Mouse (Mus musculus) adrenal gland, postnatal 14 days (tissue): Measurements from ENCODE around the gene Lrp1. TPM values are rescaled to one million over a fixed set of nuclear protein-coding genes. Genes with fewer than 3 reads are reported as not detected.

Experiments
- DNase-seq: peaks from one replicate; pipeline ENCODE4 v3.0.0; 2021; ENCODE audit warnings: mixed read lengths
- total RNA-seq: library from RNA; stranded (reverse); gene quantifications from 2 replicates; pipeline ENCODE4 v1.2.3, GENCODE M21; 2021

Gene Lrp1
- total RNA-seq, 1 experiment from 2014 or later = 201 TPM

DNA sequence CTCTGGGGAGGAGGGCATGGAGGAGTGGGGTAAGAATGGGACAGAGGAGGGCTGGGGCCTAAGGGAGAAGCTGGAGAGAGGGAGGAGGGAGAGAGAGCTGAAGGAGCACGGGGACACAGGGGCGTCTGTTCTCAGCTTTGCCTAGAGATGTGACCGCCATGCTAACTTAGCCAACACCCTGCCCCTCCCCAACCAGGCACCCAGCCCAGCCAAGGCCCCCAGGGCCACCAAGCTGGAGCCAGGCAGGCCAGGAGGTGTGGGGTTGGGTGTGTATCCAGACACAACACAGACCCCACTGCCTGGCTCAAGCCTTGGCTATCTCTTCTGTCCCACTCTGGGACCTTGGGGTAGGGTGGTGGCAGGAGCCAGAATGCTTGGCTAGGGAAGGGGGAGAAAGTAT is 5.4 kb downstream of the Lrp1 start:
- DNase-seq = peak; percentile 68

DNA sequence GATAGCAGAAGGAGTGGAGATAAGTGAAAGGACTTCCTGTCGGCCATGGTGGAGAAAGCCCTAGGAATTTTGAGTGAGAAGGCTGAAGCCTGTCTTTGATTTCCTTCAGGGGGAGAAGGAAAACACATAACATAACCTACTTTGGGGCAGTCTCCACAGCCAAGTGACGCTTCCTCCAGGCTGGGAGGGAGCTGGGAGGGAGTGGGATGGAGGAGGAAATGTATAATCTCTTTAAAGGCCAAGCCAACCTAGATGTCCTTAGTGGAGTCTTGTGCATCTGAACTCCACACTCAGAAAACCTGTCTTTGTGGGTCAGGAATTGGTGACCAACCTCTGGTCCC is 5.9 kb downstream of the Lrp1 start:
- no peak for DNase-seq

- DNase-seq = no peak
These were observed 6.5 kb downstream of the Lrp1 start for GRCm38 (mm10) chr10:127614236-127615033.

DNA sequence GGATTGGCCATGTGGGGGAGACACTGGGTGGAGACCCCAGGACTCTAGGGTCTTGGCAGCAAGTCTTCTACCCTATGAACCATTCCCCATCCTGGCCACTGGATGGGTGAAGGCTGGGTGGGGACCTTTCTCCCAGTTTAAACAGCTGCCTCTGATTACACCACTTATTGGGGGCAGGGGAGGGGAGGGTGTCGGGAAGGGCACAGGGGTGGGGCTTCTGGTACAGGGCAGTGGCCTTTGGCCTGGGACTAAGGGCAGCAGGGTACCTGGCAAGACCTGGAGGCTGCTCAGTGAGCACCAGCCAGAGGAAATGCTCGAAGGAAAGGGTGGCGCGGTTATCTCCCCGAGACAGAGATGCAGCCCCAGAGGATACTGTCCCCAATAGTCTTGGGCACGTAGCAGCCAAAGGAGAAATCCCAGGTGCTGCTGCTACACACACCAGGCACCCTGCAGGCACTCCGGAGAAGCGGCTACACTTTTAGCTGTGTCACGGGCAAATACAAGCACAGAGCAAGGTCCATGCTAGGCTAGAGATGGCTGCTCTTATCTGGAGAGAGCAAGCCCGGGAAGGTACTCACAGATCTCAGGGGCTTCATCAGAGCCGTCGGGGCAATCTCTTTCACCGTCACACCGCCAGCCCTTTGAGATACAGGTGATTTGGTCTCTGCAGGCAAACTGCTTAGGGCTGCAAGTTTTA is 8.7 kb downstream of the Lrp1 start:
- no peak for DNase-seq

DNA sequence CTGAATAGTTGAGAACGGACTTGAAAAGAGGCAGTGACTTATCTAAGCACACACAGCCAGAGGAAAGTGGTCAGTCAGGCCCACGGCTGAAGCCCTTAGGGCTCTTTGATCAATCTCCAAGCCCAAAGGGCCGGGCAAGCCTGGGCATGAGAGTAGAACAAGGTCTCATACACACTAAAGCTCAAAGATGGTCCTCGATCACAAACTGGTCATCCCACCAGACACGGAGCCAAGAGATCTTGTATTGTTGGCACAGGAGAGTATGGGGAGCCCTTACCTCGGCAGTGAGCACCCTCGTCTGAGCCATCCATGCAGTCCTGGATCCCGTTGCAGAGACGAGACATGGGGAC is 10.9 kb downstream of the Lrp1 start:
- no peak for DNase-seq

DNA sequence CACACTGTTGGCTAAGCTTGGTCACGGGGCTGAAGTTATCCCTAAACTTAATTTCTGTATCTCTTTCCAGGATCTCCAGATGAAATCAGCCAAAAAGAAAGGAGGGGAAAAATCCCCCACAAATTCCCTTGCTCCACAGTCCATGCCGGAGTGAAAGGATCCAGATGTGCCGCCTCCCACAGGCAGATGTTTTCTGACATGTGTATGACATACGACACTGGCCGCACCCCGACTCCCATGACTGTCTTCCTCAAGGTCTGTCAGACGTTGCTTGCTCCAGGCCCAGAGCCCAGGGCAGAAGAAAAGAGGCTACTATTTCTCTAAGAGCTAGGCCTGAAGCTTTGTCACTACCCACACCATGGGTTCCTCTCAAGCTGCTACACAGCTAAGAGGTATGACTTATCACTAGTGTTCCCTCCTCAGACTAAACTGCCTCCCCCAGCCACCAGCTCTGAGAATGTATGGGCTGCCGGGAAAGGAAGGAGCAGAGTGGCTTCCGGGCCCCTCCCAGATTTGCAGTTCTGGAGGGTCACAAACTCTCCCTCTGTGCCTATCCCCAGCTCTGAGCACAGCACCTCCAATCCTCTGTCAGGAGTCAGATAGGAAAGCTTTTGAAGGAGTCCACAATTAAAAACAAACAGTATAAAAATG is 11.4 kb downstream of the Lrp1 start:
- DNase-seq = peak; percentile 31

DNA sequence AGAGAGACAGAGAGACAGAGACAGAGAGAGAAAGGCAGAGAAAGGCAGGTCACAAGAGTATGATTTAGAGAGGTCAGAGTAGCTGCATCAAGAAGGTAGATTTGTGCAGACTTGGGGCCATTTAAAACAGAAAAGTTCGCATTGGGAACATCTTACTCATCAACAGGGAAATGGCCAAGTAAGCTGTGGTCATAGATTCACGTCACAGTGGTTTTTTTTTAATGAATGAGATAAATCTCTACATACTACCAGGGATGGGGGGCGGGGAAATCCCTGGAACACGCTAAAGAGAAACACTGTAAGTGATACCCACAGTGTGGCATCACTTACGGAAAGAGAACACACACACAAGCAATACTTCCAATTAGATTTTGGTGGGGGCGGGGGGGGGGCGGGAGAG is 13.9 kb downstream of the Lrp1 start:
- no peak for DNase-seq

DNA sequence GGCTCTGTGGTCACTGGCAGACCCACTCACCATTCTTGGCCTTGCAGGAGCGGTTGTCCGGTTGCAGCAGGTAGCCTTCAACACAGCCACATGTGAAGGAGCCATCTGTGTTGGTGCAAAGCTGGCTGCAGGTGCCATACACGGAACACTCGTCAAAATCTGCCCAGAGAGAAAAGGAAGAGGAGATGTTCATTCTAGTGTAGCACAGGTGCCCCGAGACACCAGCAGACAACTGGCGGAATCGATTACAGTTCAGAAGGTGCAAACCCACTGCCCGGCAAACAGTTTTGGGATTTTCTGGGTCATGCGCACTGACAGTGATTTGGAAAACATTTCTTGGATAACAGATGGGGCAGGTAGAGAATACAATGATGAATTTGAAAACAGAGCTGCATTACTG is 15.2 kb downstream of the Lrp1 start:
- DNase-seq = no peak

DNA sequence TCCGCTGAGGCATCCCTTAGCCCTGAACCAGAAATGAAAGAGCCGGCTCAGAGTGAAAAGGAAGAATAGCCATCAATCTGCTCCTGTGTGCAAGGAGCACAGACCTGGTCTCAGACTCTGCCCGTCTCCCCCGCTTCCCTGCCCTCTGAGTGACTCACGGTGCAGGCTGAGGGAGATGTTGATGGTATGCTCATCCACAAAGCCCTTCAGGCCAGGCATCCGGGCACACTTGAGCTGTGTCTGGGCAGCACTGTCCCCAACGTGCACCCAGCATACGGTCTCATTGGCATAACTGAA is 15.7 kb downstream of the Lrp1 start:
- peak; percentile 22 for DNase-seq

- DNase-seq = peak; percentile 77
These were observed 16.3 kb downstream of the Lrp1 start for GRCm38 (mm10) chr10:127604465-127605250.

DNA sequence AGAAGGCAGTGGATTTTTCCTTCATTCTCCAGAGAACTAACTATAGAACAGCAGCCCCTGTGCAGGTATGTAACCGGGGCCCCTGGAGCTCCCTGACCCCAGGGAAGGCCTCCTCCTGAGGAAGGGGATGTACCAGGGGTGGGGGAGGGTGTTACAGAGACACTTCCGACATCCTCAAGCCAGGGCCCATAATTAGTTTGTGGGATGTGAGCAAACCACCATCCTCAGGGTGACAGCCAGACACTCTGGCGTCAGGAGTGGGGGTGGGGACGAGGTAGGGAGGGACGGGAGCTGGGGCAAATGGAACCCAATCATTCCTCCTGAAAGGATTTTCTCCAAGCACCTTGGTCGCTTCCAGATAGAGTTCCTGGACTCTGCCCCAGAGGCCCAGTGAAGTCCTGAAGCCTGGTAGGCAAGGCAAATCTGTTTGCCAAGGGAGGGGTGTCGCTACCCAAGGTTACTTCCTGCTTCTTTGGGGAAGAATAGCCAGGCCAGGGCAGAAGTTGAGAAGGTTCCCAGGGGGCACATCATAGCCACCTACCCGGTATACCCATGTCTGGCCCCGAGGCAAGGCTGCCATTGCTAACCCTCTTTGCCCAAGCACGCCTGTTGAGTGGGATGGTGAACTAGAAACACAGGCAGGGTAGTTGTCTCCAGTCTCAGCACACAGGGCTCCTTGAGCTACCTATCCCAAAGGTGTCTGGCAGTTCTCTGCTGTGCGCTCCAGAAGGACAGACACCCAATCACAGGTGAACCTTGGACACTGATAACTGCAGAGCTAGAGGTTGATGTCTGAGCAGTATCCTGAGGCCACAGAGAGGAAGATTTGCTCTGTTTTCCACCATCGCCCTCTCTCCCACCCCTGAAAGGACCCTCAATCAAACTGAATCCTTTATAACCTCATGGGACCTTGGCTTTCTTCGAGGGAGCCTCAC is 17.2 kb downstream of the Lrp1 start:
- DNase-seq = peak; percentile 25

- peak; percentile 48 for DNase-seq
These were observed 18.8 kb downstream of the Lrp1 start for GRCm38 (mm10) chr10:127602194-127602593.

DNA sequence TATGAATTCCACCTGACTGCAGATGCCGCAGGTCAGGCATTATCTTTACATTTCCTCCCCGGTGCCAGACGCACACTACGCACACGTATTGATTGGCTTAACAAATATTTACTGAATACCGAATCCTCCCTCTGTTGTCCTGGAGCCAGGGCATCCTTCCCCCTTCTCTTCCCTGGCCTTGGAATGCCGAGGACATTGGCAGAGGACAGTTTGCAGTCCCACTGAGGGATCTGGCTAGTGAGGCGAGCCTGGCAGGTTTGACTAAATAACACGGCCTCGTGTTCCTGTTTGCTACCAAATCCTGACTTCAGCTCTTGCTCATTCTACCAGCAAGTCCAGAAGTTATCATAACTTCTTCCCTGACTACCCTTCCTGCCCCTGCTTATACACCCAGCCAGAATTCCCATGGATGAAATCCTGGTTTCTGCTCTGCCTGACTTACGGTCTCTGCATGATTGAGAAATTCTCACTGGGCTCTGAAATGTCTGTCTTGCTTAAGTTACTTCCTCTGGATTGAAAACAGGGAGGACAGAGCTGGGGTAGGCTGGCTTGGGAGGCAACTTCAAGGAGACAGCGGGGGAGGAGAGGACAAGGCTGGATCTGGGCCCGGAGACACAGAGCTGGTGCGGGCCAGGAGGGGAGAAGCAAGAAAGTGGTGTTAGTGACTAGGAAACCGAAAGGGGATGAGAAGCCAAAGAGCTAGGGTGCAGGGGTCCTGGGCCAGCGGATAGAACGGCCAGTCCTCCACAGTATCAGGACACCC is 21.0 kb downstream of the Lrp1 start:
- DNase-seq = peak; percentile 83

DNA sequence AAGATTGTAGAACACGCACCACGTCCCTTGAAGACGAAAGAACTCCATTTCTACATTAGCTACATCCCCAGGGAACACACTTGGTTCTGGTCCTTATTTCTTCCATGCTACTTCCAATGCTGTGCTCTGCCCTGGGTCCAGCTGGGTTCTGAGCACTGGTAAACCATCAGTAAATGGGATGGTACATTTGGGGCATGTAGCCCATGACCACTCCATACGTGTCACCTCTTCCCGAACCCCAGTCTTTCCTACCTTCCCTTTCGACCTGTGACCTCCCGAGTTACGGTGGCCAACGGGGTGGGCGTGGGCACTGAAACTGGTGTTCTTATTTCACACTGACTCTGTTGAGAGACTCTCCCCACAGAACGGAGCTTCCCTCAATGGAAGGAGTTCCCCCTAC is 21.7 kb downstream of the Lrp1 start:
- no peak for DNase-seq

DNA sequence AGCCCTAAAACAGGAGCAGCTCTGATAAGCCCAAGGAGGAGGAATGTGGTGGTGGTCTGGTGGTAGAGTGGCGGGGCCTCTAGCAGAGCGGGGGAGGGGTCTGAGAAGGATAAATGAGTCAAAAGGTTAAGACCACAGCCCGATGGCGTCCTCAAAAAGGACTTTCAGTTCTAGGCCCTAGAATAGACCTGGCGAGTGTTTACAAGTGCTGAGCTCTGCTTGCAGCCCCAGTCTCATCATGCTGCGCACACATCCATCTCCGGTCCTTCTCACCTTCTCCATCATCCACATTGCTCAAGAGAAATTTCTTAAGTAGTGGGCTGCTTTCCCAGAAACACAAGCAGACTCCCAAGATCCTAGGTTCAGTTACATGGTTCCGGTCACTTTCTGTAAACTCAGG is 22.3 kb downstream of the Lrp1 start:
- no peak for DNase-seq

- DNase-seq = peak; percentile 58
These were observed 23.5 kb downstream of the Lrp1 start for GRCm38 (mm10) chr10:127597311-127597901.

GRCm38 (mm10) chr10:127596321-127596941 is 24.5 kb downstream of the Lrp1 start:
- DNase-seq = peak; percentile 57

GRCm38 (mm10) chr10:127594930-127595715 is 25.8 kb downstream of the Lrp1 start:
- DNase-seq = no peak

DNA sequence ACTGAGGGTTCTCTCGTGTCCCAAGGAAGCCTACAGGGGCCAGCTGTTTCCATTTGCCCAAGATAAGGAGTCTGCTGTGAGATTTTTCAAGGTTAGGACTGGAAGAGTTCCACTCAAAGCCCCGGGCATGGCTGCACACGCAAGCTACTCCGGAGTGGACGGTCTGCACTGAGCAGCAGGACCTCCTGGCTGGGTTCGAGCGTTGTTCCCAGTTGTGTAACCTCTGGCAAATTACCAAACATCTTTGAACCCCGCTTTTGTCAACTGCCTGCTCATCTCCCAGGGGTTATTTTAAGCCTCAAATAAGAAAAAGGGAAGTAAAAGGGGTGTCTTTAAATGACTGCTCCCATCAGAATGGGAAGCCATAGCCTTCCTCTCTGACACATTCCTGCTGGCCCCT is 26.5 kb downstream of the Lrp1 start:
- no peak for DNase-seq
